Mouse (Mus musculus): ENCODE measurements around the gene Gbgt1.

Gene Gbgt1

GRCm38 (mm10) chr2:28552301-28552700, 55.6 kb downstream of the Gbgt1 start:
- no peak for DNase-seq (ENCODE audit: low spot score)

All from spleen, adult 12 weeks (tissue).